Mouse (Mus musculus): ENCODE data around the gene Cd244a.

GRCm38 (mm10) chr1:171620091-171620490 lies 61.1 kb downstream of the Cd244a start:
- TF ChIP-seq POLR2A (IDR thresholded peaks at IDR 0.05; ENCODE audit: insufficient read depth, low read depth, low read length) (no peak), CTCF (IDR thresholded peaks at IDR 0.05; ENCODE audit: insufficient read depth, low read depth, low read length) (no peak)

All from olfactory bulb, adult 2 months (tissue).